Mouse (Mus musculus): ENCODE measurements around the gene Camta1. TPM values are rescaled to one million over a fixed set of nuclear protein-coding genes. Genes with fewer than 3 reads are reported as not detected.

The Camta1 gene
- polyA plus RNA-seq, 1 experiment = 27.1 TPM

DNA sequence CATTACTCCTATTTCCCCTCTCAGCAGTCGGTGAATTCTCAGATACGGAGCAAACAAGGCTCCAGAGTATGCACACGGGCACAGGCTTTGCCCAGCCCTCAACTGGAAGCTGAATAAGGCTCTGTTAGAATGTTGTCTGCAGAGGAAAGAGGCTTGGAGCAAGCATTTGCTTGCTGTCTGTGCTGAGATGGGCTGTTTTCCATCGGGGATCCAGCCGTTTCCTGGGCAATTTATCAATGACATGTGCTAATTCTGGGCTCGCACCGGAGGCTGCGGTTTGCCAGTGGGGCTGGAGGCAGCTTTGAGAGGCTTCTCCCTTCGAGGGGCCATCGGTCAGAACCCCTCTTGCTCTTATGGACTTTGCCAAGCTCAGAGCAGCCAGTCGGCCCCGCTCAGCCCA is 506.2 kb downstream of the Camta1 start:
- no peak overlapping the region for H3K27ac ChIP-seq (ENCODE audit: control insufficient read depth, insufficient read depth, low read length)
- no peaks in the 10 kb centered on the region for H3K4me1 ChIP-seq (replicated peaks; ENCODE audit: control insufficient read depth, insufficient read depth, low read length)
- H3K27me3 ChIP-seq (ENCODE audit: control insufficient read depth, insufficient read depth, low read length) = no peaks in the 10 kb centered on the region
- H3K36me3 ChIP-seq (ENCODE audit: control insufficient read depth, insufficient read depth, low read length) = no peaks in the 10 kb centered on the region
- 15% methylated on average over 12 of the region's 12 CpGs for WGBS
- DNase-seq = no peak
- no peak overlapping the region for H3K4me3 ChIP-seq (ENCODE audit: control insufficient read depth, insufficient read depth, low read length)
- no peak for TF ChIP-seq CTCF (IDR thresholded peaks at IDR 0.05; ENCODE audit: borderline replicate concordance, control insufficient read depth, extremely low read depth, insufficient read depth, low read length, poor library complexity)
- TF ChIP-seq POLR2A (IDR thresholded peaks at IDR 0.05; ENCODE audit: control insufficient read depth, extremely low read depth, insufficient read depth, low read length, poor library complexity) = no peak

DNA sequence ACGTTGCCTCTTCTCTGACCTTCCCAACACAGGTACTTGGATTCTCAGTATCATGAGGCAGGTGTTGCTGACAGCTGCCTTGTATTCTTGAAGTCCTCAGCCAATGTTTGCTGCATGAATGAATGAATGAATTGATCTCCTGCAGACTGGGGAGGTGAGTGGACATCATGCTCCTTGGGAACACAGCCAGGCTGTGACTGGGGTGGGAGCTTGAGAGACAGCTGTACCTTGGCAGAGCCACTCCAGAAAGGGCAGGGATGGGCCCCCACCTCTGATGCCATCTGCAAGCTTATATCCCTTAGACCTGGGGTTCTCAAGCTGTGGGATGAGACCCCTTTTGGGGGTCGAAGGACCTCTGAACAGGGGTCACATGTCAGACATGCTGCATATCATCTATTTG is 508.9 kb downstream of the Camta1 start:
- H3K4me3 ChIP-seq (ENCODE audit: control insufficient read depth, insufficient read depth, low read length) = no peak overlapping the region
- 76% methylated on average over 2 of the region's 2 CpGs for WGBS
- H3K27me3 ChIP-seq (ENCODE audit: control insufficient read depth, insufficient read depth, low read length) = no peaks in the 10 kb centered on the region
- H3K36me3 ChIP-seq (ENCODE audit: control insufficient read depth, insufficient read depth, low read length) = no peaks in the 10 kb centered on the region
- no peaks in the 10 kb centered on the region for H3K4me1 ChIP-seq (replicated peaks; ENCODE audit: control insufficient read depth, insufficient read depth, low read length)
- no peak for TF ChIP-seq CTCF (IDR thresholded peaks at IDR 0.05; ENCODE audit: borderline replicate concordance, control insufficient read depth, extremely low read depth, insufficient read depth, low read length, poor library complexity)
- TF ChIP-seq POLR2A (IDR thresholded peaks at IDR 0.05; ENCODE audit: control insufficient read depth, extremely low read depth, insufficient read depth, low read length, poor library complexity) = no peak
- no peak for DNase-seq
- H3K27ac ChIP-seq (ENCODE audit: control insufficient read depth, insufficient read depth, low read length) = no peak overlapping the region

DNA sequence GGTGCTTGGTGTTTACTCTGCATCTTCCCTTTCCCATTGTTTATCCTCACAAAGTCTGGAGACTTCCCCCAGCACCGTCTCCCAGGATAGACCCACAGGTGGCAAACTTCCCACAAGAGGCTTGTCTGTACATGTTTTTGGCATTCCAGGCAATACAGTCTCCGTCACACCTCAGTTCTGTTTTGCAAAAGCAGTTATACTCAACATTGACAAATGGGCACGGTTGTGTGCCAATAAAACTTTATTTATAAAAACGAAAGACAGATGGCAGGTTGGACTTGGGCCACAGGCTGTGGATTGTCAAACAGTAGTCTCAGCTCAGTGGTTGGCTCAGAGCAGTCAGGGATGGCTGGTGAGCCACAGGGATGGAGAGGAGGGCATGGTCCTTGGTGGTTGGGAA is 509.4 kb downstream of the Camta1 start:
- no peaks in the 10 kb centered on the region for H3K36me3 ChIP-seq (ENCODE audit: control insufficient read depth, insufficient read depth, low read length)
- WGBS = 81% methylated on average over 4 of the region's 4 CpGs
- no peak overlapping the region for H3K4me3 ChIP-seq (ENCODE audit: control insufficient read depth, insufficient read depth, low read length)
- TF ChIP-seq CTCF (IDR thresholded peaks at IDR 0.05; ENCODE audit: borderline replicate concordance, control insufficient read depth, extremely low read depth, insufficient read depth, low read length, poor library complexity) (no peak), POLR2A (IDR thresholded peaks at IDR 0.05; ENCODE audit: control insufficient read depth, extremely low read depth, insufficient read depth, low read length, poor library complexity) (no peak)
- H3K4me1 ChIP-seq (replicated peaks; ENCODE audit: control insufficient read depth, insufficient read depth, low read length) = no peaks in the 10 kb centered on the region
- no peak for DNase-seq
- no peaks in the 10 kb centered on the region for H3K27me3 ChIP-seq (ENCODE audit: control insufficient read depth, insufficient read depth, low read length)
- no peak overlapping the region for H3K27ac ChIP-seq (ENCODE audit: control insufficient read depth, insufficient read depth, low read length)

DNA sequence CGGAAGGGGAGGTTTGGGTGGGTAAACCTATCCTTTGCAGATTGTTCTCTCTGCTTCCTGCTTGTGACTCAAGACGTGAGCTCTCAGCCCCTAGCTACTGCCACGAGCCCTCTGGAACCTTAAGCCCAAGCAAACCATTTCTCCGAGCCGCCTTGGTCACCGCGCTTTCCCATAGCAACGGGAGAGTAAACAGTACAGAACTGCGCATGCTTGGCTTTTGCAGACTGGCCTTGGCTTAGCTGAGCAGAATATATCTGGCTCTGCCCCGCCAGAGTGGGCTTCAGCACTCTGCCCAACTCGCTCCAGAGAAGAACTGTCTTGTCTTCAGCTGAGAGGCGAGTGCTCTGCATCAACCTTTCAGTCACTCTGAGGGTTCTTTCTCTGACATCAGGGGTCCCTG is 509.9 kb downstream of the Camta1 start:
- no peak for DNase-seq
- H3K4me3 ChIP-seq (ENCODE audit: control insufficient read depth, insufficient read depth, low read length) = no peak overlapping the region
- 76% methylated on average over 12 of the region's 12 CpGs for WGBS

DNA sequence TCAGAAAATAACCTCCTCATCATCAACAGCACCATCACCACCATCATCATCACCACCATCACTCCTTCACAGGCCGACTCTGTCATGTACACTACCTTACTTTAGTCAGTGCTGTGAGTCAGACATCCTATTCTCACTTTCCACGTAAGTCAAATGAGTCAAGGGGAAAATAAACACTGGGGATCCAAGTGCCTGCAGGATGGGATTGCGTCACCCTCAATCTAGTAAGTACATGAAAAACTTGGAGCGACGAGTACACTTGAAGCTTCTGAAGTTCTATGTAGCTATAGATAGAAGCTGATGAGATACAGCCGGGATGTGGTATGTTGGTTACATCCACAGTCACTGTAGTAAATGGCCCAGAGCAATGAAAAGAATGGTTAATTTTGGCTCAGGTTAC is 514.1 kb downstream of the Camta1 start:
- DNase-seq = no peak
- no peak for TF ChIP-seq CTCF (IDR thresholded peaks at IDR 0.05; ENCODE audit: borderline replicate concordance, control insufficient read depth, extremely low read depth, insufficient read depth, low read length, poor library complexity)
- TF ChIP-seq POLR2A (IDR thresholded peaks at IDR 0.05; ENCODE audit: control insufficient read depth, extremely low read depth, insufficient read depth, low read length, poor library complexity) = no peak
- 95% methylated on average over 6 of the region's 6 CpGs for WGBS

More for the DNA sequence above, 509.9 kb downstream of the Camta1 start:
- no peaks in the 10 kb centered on the region for H3K27me3 ChIP-seq (ENCODE audit: control insufficient read depth, insufficient read depth, low read length)
- TF ChIP-seq CTCF (IDR thresholded peaks at IDR 0.05; ENCODE audit: borderline replicate concordance, control insufficient read depth, extremely low read depth, insufficient read depth, low read length, poor library complexity) = no peak
- no peak for TF ChIP-seq POLR2A (IDR thresholded peaks at IDR 0.05; ENCODE audit: control insufficient read depth, extremely low read depth, insufficient read depth, low read length, poor library complexity)
- H3K4me1 ChIP-seq (replicated peaks; ENCODE audit: control insufficient read depth, insufficient read depth, low read length) = no peaks in the 10 kb centered on the region
- no peaks in the 10 kb centered on the region for H3K36me3 ChIP-seq (ENCODE audit: control insufficient read depth, insufficient read depth, low read length)
- no peak overlapping the region for H3K27ac ChIP-seq (ENCODE audit: control insufficient read depth, insufficient read depth, low read length)

DNA sequence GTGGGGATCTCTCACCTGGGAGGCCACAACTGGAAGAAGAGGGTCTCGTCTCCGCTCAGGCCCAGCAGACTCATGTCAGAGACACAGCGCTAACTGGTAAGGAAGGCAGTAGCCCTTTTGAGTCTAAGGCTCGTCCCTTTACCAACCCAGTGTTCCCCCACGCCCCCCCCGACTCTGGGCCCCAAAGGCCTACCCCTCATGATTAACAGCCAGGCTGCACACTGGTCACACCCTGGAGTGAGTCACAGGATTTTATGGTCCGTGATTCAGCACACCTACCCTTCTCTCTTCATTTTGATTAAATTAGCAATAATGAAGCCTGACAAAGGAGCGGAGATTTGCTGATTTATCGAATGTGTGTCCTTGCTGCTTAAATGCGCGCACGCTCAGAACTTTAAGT is 515.0 kb downstream of the Camta1 start:
- no peak overlapping the region for H3K27ac ChIP-seq (ENCODE audit: control insufficient read depth, insufficient read depth, low read length)
- 91% methylated on average over 12 of the region's 12 CpGs for WGBS
- DNase-seq = no peak
- TF ChIP-seq CTCF (IDR thresholded peaks at IDR 0.05; ENCODE audit: borderline replicate concordance, control insufficient read depth, extremely low read depth, insufficient read depth, low read length, poor library complexity) = no peak
- TF ChIP-seq POLR2A (IDR thresholded peaks at IDR 0.05; ENCODE audit: control insufficient read depth, extremely low read depth, insufficient read depth, low read length, poor library complexity) = no peak
- H3K27me3 ChIP-seq (ENCODE audit: control insufficient read depth, insufficient read depth, low read length) = no peaks in the 10 kb centered on the region
- no peaks in the 10 kb centered on the region for H3K4me1 ChIP-seq (replicated peaks; ENCODE audit: control insufficient read depth, insufficient read depth, low read length)
- H3K36me3 ChIP-seq (ENCODE audit: control insufficient read depth, insufficient read depth, low read length) = no peaks in the 10 kb centered on the region
- no peak overlapping the region for H3K4me3 ChIP-seq (ENCODE audit: control insufficient read depth, insufficient read depth, low read length)

More for the DNA sequence above, 514.1 kb downstream of the Camta1 start:
- H3K4me1 ChIP-seq (replicated peaks; ENCODE audit: control insufficient read depth, insufficient read depth, low read length) = no peaks in the 10 kb centered on the region
- H3K27me3 ChIP-seq (ENCODE audit: control insufficient read depth, insufficient read depth, low read length) = no peaks in the 10 kb centered on the region
- no peaks in the 10 kb centered on the region for H3K36me3 ChIP-seq (ENCODE audit: control insufficient read depth, insufficient read depth, low read length)
- no peak overlapping the region for H3K27ac ChIP-seq (ENCODE audit: control insufficient read depth, insufficient read depth, low read length)
- H3K4me3 ChIP-seq (ENCODE audit: control insufficient read depth, insufficient read depth, low read length) = no peak overlapping the region

DNA sequence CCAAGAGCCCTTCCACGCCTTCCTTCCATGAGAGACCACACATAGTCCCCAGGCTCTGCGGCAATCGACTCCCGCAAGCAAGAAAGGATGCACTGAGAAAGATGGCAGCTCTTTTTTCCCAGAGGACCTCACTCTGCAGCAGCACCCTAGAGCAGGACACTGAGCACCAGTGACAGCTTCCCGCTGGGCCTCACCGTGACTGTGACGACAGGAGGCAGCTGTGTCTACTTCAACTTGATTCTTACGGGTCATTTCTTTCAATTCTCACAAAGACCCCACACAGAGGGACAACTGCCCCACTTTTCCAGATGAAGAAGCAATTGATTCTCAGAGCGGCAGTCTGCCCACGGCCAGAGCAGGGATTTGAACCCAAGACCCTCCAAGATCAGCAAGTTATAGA is 516.9 kb downstream of the Camta1 start:
- Histone ChIP-seq H3K27me3 (ENCODE audit: control insufficient read depth, insufficient read depth, low read length) (no peaks in the 10 kb centered on the region), H3K27ac (ENCODE audit: control insufficient read depth, insufficient read depth, low read length) (no peak overlapping the region), H3K4me3 (ENCODE audit: control insufficient read depth, insufficient read depth, low read length) (no peak overlapping the region), H3K4me1 (replicated peaks; ENCODE audit: control insufficient read depth, insufficient read depth, low read length) (no peaks in the 10 kb centered on the region), H3K36me3 (ENCODE audit: control insufficient read depth, insufficient read depth, low read length) (no peaks in the 10 kb centered on the region)
- TF ChIP-seq POLR2A (IDR thresholded peaks at IDR 0.05; ENCODE audit: control insufficient read depth, extremely low read depth, insufficient read depth, low read length, poor library complexity) (no peak), CTCF (IDR thresholded peaks at IDR 0.05; ENCODE audit: borderline replicate concordance, control insufficient read depth, extremely low read depth, insufficient read depth, low read length, poor library complexity) (no peak)
- no peak for DNase-seq
- WGBS = 92% methylated on average over 10 of the region's 10 CpGs
